Mouse (Mus musculus) common myeloid progenitor, adult 5-6 weeks (primary cell): Measurements from ENCODE around the gene C730034F03Rik. TPM values are rescaled to one million over a fixed set of nuclear protein-coding genes. Genes with fewer than 3 reads are reported as not detected.

ENCODE experiments used
- ATAC-seq: replicated peaks from 2 replicates; pipeline ENCODE4 v1.8.0; 2016; ENCODE audit warnings: low read depth, mild to moderate bottlenecking, moderate TSS enrichment, inconsistent platforms; ENCODE audit not compliant: poor library complexity, severe bottlenecking
- total RNA-seq: library from RNA; stranded (forward); fragments of 200-1000, 187-1606 nt; gene quantifications from 2 replicates; pipeline ENCODE4 v1.2.3, GENCODE M21; 2017

Gene C730034F03Rik
- total RNA-seq, 1 experiment from 2014 or later, result 3.9 TPM

DNA sequence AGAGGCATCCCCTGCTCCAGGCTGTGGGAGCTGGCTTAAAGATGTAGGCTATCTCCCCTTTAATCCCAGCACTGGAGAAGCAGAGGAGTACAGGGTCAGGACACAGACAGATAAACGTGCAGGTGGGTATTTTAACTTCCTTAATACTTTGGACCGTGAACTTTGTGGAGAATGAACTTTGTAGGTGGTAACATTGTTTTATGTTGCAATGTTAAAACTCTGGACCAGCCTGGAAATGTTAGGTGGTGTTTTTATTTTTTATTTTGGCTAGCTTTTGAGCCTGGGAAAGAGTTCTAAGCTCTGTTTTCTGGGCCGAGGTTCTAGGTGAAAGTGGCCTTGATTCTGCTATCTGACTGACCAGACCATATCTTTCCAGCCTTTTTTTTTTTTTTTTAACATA is 1.9 kb downstream of the C730034F03Rik start:
- no peak for ATAC-seq

DNA sequence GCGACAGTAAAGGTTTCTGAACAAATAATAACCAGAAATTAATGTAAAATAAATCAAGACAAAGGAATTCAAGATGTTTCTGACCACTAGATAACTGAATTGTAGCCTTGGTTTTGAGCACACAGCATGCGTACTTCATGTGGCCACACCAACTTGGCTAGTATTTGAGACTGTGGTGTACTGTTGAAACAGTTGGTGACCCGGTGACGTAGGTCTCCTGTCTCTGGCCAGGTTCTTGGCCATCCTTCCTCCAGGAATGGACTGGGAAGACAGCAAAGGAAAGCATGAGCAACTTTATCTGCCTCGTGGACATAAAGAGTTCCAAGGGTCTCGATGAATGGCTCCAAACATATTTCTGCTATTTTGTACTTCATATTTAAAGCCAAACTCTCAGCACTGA is 2.4 kb downstream of the C730034F03Rik start:
- ATAC-seq, result no peak

DNA sequence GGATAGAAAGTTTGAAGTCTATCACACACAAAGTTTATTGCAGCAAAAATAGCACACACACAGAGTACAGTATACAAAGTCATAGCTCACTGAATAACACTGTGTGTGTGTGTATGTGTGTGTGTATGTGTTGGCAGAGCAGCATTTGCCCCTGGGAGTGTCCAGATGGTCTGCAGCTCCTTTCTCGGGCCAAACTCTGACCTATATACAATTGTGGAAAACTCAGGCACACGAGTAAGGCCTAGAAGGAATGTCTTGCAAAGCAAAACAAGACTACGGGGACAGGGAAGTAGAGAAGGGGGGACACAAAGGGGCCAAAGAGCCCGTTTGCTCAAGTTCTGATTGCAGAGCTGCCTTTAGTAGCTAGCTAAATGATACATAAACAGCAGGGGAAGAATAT is 3.6 kb downstream of the C730034F03Rik start:
- no peak for ATAC-seq

DNA sequence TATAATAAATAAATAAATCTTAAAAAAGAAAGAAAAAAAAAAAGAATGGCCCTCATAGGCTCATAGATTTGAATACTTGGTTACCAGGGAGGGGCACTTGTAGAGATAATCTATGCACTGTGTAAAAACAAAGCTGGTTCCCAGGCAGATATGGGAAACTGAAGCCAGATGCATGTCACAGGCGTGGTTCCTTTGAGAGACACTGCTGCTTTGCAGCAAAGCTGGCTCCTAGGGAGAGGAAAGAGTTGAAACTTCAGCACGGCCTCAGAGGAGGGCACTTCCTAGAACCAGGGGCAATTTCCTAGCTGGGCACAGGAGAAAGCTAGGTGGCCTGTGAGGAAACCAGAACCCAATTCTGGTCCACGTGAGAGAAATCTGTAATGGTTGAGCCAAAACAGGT is 4.7 kb downstream of the C730034F03Rik start:
- no peak for ATAC-seq

DNA sequence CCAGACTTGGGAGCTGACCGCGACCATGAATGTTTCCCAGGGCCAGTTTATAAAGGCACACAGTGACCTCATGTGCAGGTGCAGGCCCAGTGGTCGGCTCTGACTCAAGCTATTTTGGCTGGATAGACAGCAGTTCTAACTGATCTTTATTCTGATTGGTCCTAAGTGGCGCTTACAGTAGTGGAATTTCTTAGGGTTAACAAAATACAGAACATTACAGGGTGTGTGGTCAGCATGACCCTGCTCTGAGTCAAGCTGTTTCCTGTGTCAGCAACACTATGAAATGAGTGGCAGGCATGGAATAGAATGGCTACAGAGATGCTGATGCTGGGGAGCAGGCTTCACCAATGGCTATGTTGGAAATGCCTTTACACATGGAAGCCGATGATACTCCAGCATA is 6.5 kb downstream of the C730034F03Rik start:
- no peak for ATAC-seq

DNA sequence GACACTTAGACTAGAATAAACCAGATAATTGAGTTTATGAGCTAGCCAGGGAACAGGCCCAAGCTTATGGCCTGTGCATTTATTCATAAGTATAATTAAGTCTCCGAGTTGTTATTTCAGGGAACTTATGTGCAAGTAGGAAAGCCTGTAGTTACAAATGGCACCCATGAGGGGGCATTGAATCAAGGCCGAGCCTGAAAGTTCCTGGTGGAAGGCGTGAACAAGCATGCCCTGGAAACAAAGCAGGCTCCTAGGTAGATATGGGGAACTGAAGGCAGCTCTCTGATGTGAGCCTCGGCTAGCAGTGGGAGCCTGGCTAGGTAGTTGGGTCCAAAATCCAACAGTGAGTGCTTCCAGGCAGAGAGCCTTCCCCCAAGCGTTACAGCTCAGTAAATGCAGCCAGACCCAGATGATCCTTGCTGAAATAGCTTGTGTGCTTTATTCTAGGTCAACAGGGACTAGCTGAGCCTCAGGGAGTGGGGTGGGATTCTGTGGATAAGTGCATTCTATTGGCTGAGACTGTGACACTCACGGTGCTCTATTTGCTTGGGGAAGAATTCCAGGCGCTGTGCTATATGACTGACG is 13.2 kb downstream of the C730034F03Rik start:
- no peak; the same call in 1 of the 2 replicates for ATAC-seq

DNA sequence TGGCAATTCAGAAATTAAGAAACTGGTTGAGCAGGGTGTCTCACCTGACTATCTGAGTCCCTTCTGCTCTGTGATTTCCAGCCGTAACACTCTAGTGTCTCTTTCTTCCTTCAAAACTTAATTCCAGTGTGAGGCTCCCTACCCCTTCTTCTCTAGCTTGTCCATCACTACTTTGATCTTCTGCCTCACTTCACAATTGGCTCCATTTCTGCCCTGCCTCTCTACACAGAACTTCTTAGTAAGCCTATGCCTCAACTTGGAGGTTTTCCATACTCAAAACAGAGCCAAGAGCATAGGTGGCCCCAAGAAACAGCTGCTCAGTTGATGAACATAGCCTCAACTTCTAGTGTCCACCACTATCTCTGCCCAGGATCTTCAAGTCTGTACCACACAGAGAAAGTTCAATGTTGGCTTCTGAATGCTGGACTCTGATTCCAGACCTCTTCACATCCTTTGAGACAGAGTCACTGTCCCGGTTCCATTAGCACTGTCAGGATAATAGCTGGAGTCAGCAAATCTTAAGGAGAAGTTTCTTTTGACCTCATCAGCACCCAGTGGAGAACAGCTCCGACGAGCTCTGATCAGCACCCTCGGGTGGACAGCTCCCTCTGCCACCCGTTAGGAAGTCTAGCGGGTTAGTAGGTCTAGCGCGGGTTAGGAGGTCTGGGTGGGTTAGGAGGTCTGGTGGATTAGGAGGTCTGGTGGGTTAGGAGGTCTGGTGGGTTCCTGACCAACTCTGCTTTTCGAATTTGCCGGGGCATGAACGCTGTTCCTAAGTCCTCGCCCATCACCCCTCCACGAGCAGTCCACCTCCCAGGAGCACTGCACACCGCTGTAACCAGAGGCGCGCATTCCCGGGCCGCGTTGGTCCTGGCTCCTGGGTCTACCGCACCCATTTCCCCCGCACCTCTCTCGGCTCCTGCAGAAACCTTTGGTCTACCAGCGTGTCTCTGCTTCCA is 23.8 kb downstream of the C730034F03Rik start:
- peak; percentile 99 for ATAC-seq

DNA sequence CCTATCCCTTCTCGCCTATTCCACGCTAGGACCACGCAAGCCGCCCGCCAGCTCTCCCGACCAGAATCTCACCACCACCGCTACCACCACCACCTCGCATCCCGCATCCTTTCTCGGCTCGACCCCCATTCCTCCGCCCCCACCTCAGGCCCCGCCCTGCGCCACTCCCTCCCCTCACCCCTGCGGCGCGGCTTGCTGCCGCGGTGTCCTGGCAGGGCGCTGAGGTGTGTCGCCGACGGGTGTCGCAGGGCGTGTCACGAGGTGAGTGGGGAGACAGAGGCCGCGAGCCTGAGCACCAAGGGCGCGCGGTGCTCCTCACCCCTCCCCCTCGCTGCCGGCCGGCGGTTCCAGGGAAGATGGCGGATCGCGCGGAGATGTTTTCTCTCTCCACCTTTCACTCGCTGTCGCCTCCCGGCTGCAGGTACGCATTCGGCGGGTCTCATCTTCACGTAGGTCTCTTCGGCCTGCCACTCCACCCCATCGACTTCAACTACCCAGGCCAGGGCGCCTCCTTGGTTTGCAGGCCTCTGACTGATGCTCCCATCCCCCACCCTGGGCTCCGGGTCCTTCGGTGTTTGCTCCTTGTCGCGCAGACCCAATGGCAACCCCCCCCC is 24.6 kb downstream of the C730034F03Rik start, which contains the start of gene Mapk8ip2:
Mapk8ip2 (plus strand) TSS at position 49 of the 614 bp plus-strand sequence.
- no peak for ATAC-seq

DNA sequence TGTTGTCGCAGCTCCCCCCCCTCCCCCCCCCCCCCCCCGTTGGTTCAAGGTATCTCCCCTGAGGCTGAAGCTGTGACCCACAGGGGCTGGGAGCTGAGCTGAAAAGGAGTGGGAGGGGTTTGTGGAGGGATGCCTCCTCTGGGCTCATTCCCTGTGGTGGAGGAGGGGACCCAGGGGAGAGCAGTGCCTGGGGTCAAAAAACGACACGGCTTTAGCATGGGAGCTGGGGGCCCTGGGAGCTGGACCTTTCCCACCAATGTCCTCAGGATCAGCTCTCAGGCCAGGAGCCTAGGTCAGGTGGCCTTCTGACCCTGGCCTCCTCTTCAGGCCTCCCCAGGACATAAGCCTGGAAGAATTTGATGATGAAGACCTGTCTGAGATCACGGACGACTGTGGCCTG is 25.5 kb downstream of the C730034F03Rik start:
- no peak for ATAC-seq

DNA sequence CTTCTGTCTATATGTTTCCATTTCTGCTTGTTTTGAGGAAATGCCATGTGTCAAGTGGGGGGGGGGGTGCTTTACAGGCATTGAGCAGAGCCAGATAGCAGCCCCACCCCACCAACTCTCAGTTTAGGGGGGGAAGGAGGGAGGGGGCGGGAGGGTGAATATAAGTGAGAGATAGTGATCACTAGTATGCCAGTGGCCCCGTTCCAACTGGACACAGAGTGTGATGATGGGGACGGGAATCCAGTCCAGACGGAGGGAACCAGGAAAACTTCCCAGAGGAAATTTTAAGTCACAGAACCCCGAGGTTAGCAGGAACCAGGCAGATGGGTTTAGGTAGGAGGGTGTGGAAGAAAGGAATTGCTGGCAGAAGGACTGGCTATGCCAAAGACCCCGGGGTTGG is 26.3 kb downstream of the C730034F03Rik start:
- ATAC-seq, result no peak

DNA sequence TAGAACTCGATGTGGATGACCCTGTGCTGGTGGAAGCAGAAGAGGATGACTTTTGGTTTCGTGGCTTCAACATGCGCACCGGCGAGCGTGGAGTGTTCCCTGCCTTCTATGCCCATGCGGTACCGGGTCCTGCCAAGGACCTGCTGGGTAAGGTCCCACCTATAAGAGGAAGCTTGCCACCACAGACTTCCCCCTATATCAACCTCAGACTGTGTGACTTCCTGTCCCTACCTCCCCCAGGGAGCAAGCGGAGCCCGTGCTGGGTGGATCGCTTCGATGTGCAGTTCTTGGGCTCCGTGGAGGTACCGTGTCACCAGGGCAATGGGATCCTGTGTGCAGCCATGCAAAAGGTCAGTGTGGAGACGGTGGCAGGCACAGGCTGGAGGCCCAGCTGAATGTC is 29.6 kb downstream of the C730034F03Rik start:
- peak; percentile 52 for ATAC-seq

DNA sequence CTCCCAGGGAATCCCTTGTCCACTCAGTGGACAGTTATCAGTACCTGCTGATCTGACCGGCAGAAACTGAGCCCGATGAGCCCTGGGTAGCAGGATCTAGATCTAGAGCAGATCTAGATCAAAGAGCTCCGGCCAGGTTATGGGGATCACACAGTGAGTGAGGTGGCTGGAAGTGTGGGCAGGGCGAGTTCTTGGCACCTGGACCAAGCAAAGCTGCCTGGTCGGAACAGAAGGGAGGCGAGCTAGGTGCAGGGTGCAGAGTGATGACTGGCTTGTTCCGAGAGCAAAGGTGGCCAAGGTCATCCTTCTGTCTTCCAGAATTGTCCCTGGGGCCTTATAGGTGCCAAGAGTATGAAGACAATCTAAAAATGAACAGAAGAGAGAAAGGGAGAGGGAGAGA is 30.4 kb downstream of the C730034F03Rik start:
- ATAC-seq, result no peak

DNA sequence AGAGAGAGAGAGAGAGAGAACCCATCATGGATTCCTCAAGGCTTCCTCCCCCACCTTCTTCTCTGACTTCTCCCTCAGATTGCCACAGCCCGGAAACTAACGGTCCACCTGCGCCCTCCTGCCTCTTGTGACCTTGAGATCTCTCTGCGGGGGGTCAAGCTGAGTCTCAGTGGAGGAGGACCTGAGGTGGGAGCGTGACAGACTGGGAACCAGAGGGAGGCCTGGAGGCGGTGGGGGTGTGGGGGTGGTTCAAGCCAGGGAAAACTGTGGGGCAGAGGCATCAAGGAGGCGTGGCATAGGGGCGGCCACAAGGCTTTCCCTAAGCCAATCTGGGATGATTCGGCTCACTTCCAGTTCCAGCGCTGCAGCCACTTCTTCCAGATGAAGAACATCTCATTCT is 30.9 kb downstream of the C730034F03Rik start:
- no peak for ATAC-seq

DNA sequence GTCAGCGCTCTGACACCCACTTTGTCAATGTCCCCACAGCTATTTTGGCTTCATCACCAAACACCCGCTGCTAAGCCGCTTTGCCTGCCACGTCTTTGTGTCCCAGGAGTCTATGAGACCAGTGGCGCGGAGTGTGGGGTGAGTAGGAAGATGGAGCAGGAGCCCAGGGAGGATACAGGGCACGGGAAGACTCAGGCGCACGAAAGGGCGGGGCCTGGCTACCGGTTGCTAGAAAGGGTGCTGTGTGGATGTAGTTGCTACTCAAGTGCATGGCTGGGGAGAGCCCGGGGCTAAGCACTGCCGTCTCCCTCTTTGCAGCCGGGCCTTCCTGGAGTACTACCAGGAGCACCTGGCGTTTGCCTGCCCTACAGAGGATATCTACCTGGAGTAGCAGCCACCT is 31.9 kb downstream of the C730034F03Rik start:
- ATAC-seq, result no peak

DNA sequence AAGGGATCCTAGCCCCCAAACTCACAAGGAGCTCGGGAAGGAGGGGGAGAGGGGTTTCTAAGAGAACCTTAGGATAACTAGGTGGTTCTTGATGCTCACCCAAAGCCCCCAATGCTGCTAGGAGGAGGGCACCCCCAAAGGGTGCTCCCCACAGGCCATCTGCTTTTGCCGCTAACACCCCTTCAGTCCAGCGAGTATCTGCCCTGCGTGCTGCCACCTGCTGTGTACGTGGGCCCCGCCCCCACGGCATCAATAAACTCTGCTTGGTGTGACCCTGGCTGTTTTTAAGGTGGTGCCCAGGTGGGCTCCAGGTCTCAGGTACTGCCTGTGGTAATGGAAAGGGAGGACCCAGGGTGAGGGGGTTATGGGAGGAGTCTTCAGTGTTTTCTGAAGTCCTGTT is 32.8 kb downstream of the C730034F03Rik start:
- no peak for ATAC-seq

DNA sequence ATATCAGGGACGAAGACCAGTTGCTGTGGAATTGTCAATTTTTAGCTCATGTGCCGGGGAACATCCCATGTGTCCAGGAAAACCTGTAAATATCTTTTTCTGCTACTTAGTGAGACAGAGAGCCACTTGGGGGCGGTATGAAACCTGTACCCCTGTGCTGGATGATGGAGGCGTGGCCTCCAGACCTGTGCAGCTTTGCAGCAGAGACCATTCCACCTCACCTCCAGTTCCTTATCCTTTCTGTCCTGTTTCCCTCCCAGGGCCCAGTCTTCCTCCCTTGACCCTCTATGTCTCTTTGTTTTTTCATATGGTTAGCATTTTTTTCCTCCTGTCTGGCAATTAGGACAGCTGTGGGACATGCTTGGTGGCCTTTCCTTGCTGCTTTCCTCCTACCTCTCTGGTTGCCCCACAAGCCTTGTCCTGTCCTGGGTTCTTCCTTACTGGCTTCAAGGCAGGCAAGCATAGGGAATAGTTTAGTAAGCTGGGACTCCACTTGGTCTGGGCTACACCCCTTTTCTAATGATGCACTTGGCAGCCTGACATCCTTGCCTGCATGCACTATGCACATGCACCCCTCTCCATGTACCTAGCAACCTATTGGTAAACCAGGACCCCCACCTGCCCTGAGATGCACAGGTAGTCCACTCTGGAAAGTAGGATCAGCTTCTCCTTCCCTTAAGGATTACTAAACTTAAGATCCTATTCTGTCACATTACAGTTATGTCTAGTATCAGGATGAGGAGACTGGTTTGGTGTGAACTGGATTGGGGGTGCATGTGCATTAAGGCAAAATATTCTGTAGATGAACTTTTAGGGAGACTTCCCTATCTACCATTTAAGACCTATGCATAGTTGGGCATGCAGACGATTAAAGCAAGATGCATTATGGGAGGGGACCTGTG is 34.2 kb downstream of the C730034F03Rik start:
- ATAC-seq, result peak; percentile 78

DNA sequence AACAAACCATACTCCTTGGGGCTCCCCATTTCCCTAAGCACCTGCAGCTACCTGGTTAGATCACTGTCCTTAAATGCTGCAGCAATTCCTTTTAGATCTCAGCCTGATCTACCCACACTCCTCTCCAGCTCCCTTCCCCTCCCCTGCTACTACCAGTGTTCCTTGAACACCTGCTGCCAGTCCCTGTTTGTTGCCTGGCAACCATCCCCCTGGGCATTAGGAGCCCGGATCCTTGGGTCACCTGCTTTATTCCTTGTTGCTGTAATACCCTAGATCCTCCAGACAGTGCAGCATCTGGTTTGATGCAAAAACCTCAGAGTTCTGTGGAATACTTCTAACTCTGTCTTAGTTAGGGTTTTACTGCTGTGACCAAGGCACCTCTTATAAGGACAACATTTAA is 35.7 kb downstream of the C730034F03Rik start:
- ATAC-seq, result no peak

DNA sequence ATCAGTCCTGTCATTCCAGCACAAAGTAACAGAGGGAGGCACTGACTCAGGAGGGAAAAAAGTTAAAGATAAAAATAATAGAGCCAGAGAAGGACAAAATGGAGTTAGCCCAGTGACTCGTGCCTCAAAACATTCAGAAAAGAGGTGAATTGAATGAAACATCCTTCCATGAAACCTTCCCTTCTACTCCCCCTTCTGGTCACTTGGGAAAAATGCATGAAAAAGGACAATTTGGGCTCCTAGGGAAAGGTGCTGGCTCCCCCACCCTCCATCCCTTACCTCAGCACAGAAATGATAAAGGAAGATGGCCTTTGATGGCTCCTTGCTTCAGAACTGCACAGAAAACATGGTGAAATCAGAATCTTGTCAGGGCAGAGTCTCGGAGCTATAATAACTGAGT is 39.2 kb downstream of the C730034F03Rik start:
- peak; percentile 77 for ATAC-seq

DNA sequence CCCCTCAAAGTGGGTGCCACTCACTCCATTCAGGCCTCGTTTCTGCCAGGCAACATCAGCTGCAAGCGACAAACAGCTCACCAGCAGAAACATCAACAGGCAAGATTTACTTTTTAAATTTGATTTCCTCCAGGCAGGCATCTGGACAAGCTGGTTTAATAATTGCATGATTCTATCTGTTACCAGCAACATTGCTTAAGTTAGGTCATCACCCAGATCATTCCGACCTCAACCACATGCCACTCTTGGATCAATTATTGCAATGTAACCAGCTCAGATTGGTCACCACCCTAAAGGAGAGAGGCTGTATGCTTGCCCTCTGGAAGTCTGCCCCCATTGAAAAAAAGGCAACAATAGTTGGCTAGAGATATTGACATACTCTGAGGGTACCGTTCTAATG is 42.1 kb downstream of the C730034F03Rik start:
- ATAC-seq, result no peak

DNA sequence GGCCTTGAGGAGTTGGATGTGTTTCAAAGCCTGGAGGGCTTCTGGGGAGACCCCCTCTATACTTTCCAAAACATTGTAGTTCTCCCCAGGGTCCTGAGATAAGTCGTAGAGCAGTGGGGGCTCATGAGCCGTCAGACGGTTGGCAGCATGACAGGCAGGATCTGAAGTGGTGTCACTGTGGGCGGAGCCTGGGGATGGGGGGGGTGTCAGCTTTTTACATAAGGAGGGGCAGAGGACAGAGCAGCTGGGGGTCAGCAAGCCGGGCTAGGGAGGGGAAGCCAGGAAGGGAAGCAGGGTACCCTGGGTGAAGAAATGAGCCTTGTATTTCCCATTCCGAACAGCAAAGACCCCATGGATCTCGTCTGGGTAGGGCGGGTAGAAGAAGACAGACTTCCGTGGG is 44.0 kb downstream of the C730034F03Rik start:
- ATAC-seq, result no peak
